Mouse (Mus musculus) liver, embryonic 16.5 days (tissue): ENCODE data around the gene Ctnna2. TPM values are rescaled to one million over a fixed set of nuclear protein-coding genes. Genes with fewer than 3 reads are reported as not detected.

Experiments
- ATAC-seq: fragments of 200-750 bp; cut with Nextera tagmentation; 2 replicates; pipeline ENCODE4 v1.8.0; 2017; ENCODE audit warnings: low read depth, mild to moderate bottlenecking, moderate number of reproducible peaks, moderate library complexity
- H3K27ac ChIP-seq: fragments of 300-500 bp; sonication (generic); 2 replicates; pipeline ENCODE4 v1.5.1; 2014; ENCODE audit warnings: mild to moderate bottlenecking, low read length
- H3K27me3 ChIP-seq: fragments of 300-500 bp; sonication (generic); 2 replicates; pipeline ENCODE4 v1.6.1; 2014; ENCODE audit warnings: low read depth, low read length, mixed read lengths; ENCODE audit not compliant: control insufficient read depth, insufficient read depth
- H3K36me3 ChIP-seq: fragments of 300-500 bp; sonication (generic); 2 replicates; pipeline ENCODE4 v1.6.1; 2014; ENCODE audit warnings: mild to moderate bottlenecking; ENCODE audit not compliant: control insufficient read depth, insufficient read depth
- H3K4me1 ChIP-seq: fragments of 300-500 bp; sonication (generic); 2 replicates; pipeline ENCODE4 v1.6.1; 2014; ENCODE audit warnings: low read depth, low read length, mixed read lengths; ENCODE audit not compliant: control insufficient read depth
- H3K4me2 ChIP-seq: fragments of 300-500 bp; sonication (generic); 2 replicates; pipeline ENCODE4 v1.6.1; 2014; ENCODE audit warnings: low read depth, low read length, mixed read lengths
- H3K4me3 ChIP-seq: fragments of 300-500 bp; sonication (generic); 2 replicates; pipeline ENCODE4 v1.5.1; 2014; ENCODE audit warnings: low read depth, mild to moderate bottlenecking, low read length
- H3K9ac ChIP-seq: fragments of 300-500 bp; sonication (generic); 2 replicates; pipeline ENCODE4 v1.6.1; 2014; ENCODE audit warnings: low read depth, low read length
- H3K9me3 ChIP-seq: fragments of 300-500 bp; sonication (generic); replicated peaks from 2 replicates; pipeline ENCODE4 v1.6.1; 2016; ENCODE audit warnings: low read length; ENCODE audit not compliant: control insufficient read depth
- WGBS: fragments of 180-500 bp; shearing (Covaris S2); extraction: QIAGEN DNeasy Blood & Tissue Kit; methylation state at CpG from one replicate; pipeline ENCODE4 v1.1.7; 2014; ENCODE audit not compliant: insufficient replicate concordance; 5-methylcytosine and 5-hydroxymethylcytosine counted together
- polyA plus RNA-seq: library from polyadenylated mRNA; unstranded; fragments of >200 nt; fragmentation: Nextera tagmentation; extraction: Ambion mirVana; gene quantifications from 2 replicates; pipeline ENCODE4 v1.2.1, GENCODE M21; 2015

Gene Ctnna2
- polyA plus RNA-seq, 1 experiment from 2014 or later = 0.12 TPM

- Histone ChIP-seq H3K36me3 (no peaks in the 10 kb centered on the region), H3K9me3 (no peaks in the 10 kb centered on the region), H3K4me2 (no peak overlapping the region), H3K27me3 (no peaks in the 10 kb centered on the region), H3K27ac (no peak overlapping the region), H3K9ac (no peak overlapping the region), H3K4me3 (no peak overlapping the region), H3K4me1 (no peaks in the 10 kb centered on the region)
- 35% methylated on average over 1 of the region's 1 CpGs for WGBS
- ATAC-seq = no peak
Observed at GRCm38 (mm10) chr6:77101047-77101446, 878.5 kb downstream of the Ctnna2 start.

GRCm38 (mm10) chr6:77098540-77098939, 881.0 kb downstream of the Ctnna2 start:
- H3K27ac ChIP-seq = no peak overlapping the region
- no peak overlapping the region for H3K4me3 ChIP-seq
- no peak overlapping the region for H3K9ac ChIP-seq
- H3K4me1 ChIP-seq = no peaks in the 10 kb centered on the region
- H3K36me3 ChIP-seq = no peaks in the 10 kb centered on the region
- no peak overlapping the region for H3K4me2 ChIP-seq
- no peak for ATAC-seq
- H3K9me3 ChIP-seq = no peaks in the 10 kb centered on the region
- 59% methylated on average over 1 of the region's 1 CpGs for WGBS
- no peaks in the 10 kb centered on the region for H3K27me3 ChIP-seq

GRCm38 (mm10) chr6:77075396-77076376, 903.8 kb downstream of the Ctnna2 start:
- WGBS = 60% methylated on average over 14 of the region's 14 CpGs
- Histone ChIP-seq H3K4me3 (no peak overlapping the region), H3K9me3 (no peaks in the 10 kb centered on the region), H3K4me1 (no peaks in the 10 kb centered on the region), H3K27me3 (no peaks in the 10 kb centered on the region), H3K36me3 (no peaks in the 10 kb centered on the region), H3K27ac (no peak overlapping the region), H3K4me2 (no peak overlapping the region), H3K9ac (no peak overlapping the region)
- ATAC-seq = no peak

- Histone ChIP-seq H3K4me1 (no peaks in the 10 kb centered on the region), H3K9ac (no peak overlapping the region), H3K27ac (no peak overlapping the region), H3K36me3 (no peaks in the 10 kb centered on the region), H3K27me3 (no peaks in the 10 kb centered on the region), H3K4me3 (no peak overlapping the region), H3K9me3 (no peaks in the 10 kb centered on the region), H3K4me2 (no peak overlapping the region)
- 64% methylated on average over 3 of the region's 3 CpGs for WGBS
- no peak for ATAC-seq
Observed at GRCm38 (mm10) chr6:77069595-77069994, 909.9 kb downstream of the Ctnna2 start.

- Histone ChIP-seq H3K9ac (no peak overlapping the region), H3K36me3 (no peaks in the 10 kb centered on the region), H3K4me1 (no peaks in the 10 kb centered on the region), H3K4me3 (no peak overlapping the region), H3K4me2 (no peak overlapping the region), H3K27me3 (no peaks in the 10 kb centered on the region), H3K9me3 (no peaks in the 10 kb centered on the region), H3K27ac (no peak overlapping the region)
- ATAC-seq = no peak
- WGBS = 53% methylated on average over 3 of the region's 3 CpGs
Observed at GRCm38 (mm10) chr6:77050690-77051089, 928.8 kb downstream of the Ctnna2 start.

GRCm38 (mm10) chr6:77050193-77050592, 929.3 kb downstream of the Ctnna2 start:
- WGBS = 69% methylated on average over 2 of the region's 2 CpGs
- no peak overlapping the region for H3K9ac ChIP-seq
- ATAC-seq = no peak

GRCm38 (mm10) chr6:77047568-77047967, 931.9 kb downstream of the Ctnna2 start:
- Histone ChIP-seq H3K27ac (no peak overlapping the region), H3K4me2 (no peak overlapping the region), H3K9ac (no peak overlapping the region), H3K4me3 (no peak overlapping the region), H3K4me1 (no peaks in the 10 kb centered on the region), H3K36me3 (no peaks in the 10 kb centered on the region), H3K27me3 (no peaks in the 10 kb centered on the region), H3K9me3 (no peaks in the 10 kb centered on the region)
- ATAC-seq = no peak
- 51% methylated on average over 1 of the region's 1 CpGs for WGBS

More at GRCm38 (mm10) chr6:77050193-77050592, 929.3 kb downstream of the Ctnna2 start:
- H3K4me2 ChIP-seq = no peak overlapping the region
- H3K4me3 ChIP-seq = no peak overlapping the region
- H3K9me3 ChIP-seq = no peaks in the 10 kb centered on the region
- H3K27me3 ChIP-seq = no peaks in the 10 kb centered on the region
- H3K27ac ChIP-seq = no peak overlapping the region
- H3K4me1 ChIP-seq = no peaks in the 10 kb centered on the region
- H3K36me3 ChIP-seq = no peaks in the 10 kb centered on the region

- Histone ChIP-seq H3K4me1 (no peaks in the 10 kb centered on the region), H3K9ac (no peak overlapping the region), H3K9me3 (no peaks in the 10 kb centered on the region), H3K36me3 (no peaks in the 10 kb centered on the region), H3K4me2 (no peak overlapping the region), H3K27me3 (no peaks in the 10 kb centered on the region), H3K27ac (no peak overlapping the region), H3K4me3 (no peak overlapping the region)
- no peak for ATAC-seq
Observed at GRCm38 (mm10) chr6:77025066-77025465, 954.4 kb downstream of the Ctnna2 start.

- H3K27me3 ChIP-seq = no peaks in the 10 kb centered on the region
- H3K9me3 ChIP-seq = no peaks in the 10 kb centered on the region
- no peak overlapping the region for H3K27ac ChIP-seq
- H3K9ac ChIP-seq = no peak overlapping the region
- ATAC-seq = no peak
- H3K4me3 ChIP-seq = no peak overlapping the region
- 74% methylated on average over 2 of the region's 2 CpGs for WGBS
- no peaks in the 10 kb centered on the region for H3K36me3 ChIP-seq
- no peaks in the 10 kb centered on the region for H3K4me1 ChIP-seq
- H3K4me2 ChIP-seq = no peak overlapping the region
Observed at GRCm38 (mm10) chr6:77013194-77013593, 966.3 kb downstream of the Ctnna2 start.
